Mouse (Mus musculus): ENCODE measurements at regions not wholly inside any gene's neighbourhood (a gene's known extent, or its start where the extent isn't known, plus 50 kb on each side); places are given as distances from the start of the nearest gene placed in this dataset.
A peak's percentile ranks its signal among the peaks of the same experiment; 100 is the strongest.

GRCm38 (mm10) chr6:51754239-51754681 lies 230.6 kb downstream of the Snx10 start:
- no peak for DNase-seq (ENCODE audit: low spot score in 2 of 2)

DNA sequence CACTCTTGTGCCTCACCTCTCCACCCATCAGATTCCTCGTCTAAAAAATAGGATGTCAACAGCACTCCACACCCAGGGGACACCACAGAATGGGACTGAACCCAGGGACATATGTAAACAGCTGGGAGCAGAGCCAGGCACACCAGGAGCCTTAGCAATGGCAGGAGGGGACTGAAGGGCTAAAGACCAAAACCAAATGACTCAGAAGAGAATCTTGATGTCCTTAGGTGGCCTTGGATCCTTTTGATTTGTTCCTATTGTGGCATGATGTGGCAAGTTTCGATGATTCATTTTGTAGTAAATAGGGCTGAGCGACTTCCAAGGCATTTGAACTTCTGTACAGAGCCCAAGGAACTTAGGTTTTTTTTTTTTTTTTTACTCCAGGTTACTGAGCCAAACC lies 233.4 kb downstream of the Snx10 start:
- DNase-seq (ENCODE audit: low spot score in 2 of 2) = no peak

DNA sequence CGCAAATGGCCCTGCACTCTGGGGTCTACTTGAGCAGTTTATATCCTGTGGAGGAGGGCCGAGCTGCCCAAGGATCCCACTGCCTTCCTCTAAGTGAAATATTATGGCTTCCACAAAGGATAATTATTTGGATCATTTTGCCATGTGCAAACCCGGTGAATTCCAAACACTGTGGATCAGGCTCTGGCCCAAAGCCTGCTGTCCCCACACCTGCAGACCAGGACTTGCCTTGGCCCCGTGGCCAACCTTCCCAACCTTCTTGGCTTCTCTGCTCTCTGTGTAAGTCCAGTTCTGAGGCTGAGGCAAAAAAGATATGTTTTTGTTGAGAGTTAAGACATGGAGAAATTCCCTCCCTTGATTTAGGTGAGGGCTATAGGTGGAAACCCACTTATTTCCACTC lies 234.0 kb downstream of the Snx10 start:
- DNase-seq (ENCODE audit: low spot score in 2 of 2) = no peak

- DNase-seq (ENCODE audit: low spot score in 2 of 2) = no peak
Measured at GRCm38 (mm10) chr6:51758781-51759180, 235.1 kb downstream of the Snx10 start.

GRCm38 (mm10) chr6:51760372-51760771 lies 236.7 kb downstream of the Snx10 start:
- DNase-seq (ENCODE audit: low spot score in 2 of 2) = no peak

- no peak for DNase-seq (ENCODE audit: low spot score in 2 of 2)
Measured at GRCm38 (mm10) chr6:51761506-51761905, 237.8 kb downstream of the Snx10 start.

- DNase-seq (ENCODE audit: low spot score in 2 of 2) = no peak
Measured at GRCm38 (mm10) chr6:51766482-51766881, 242.8 kb downstream of the Snx10 start.

DNA sequence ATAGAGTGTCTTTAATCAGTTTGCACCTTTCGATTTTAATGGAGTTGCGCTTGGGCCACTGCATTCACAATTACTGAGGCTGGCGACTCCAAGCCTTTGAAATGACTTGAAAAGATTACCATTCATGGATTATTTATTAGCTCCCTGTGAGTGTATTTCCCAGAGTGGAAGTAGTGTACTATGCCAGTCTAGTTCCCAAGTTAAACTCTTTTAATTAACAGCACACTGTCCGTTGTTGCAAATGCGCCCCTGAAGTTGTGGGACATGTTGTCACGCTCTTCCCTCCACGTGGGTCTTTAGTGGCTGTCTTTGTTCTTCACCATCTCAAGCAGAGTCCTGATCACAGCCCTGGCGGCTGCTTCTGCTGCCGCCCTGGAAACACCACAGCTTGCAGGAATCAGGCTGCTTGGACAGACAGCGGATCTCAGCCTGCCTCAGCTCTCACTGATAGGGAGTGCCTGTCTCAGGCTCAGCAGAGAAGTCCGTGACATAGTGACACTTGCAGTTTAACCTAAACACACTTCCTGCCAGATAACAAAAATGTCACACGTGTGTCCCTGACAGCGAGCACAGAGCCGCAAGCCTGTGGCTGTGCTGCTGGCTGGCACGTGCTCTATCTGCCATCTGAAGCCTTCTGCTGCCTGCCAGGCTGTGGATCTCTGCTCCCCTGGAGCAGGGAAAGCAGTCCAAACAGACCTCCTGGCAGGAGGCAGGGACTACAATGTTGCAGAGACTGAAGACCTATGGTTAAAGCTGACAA lies 244.1 kb downstream of the Snx10 start:
- peak in 1 of 2 experiments; percentile 21 for DNase-seq (ENCODE audit: low spot score in 2 of 2)

DNA sequence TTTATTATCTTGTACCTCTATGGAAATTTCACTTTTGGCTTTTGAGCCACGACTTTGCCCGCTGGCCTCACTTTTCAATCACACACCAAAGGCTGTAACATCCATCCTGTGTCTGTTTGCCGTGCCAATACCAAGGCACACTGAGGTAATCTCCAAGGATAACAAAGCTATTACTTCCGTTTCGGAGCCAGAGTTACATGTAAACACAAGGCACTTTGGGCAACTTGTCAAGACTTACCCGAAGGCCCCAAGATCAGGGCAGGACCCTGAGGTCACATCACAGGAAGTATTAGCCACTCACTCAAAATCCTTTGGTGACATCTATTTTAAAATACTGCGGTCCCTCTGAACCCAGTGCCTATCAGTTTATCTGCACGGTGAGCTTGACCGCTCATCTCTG lies 241.3 kb downstream of the Skap2 start:
- no peak for DNase-seq (ENCODE audit: low spot score in 2 of 2)

DNA sequence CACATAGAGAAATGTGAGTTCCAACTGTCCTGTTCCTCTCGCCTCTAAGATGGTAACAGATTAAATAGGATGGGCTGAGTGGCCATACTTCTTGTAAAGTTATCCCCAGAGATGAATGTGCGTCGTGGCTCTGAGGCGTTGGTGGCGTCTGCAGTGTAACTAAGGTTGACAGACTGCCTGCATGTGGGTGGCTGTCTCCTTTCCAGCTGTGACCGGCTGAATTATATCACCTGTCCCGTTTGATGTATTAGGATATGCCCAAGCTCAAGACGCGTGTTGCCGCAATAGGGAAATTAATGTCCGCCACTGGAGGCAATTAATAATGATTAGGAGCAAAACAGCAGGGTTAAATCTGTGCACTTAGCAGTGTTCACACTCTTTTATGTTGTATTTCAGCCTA lies 240.9 kb downstream of the Skap2 start:
- DNase-seq (ENCODE audit: low spot score in 2 of 2) = no peak

DNA sequence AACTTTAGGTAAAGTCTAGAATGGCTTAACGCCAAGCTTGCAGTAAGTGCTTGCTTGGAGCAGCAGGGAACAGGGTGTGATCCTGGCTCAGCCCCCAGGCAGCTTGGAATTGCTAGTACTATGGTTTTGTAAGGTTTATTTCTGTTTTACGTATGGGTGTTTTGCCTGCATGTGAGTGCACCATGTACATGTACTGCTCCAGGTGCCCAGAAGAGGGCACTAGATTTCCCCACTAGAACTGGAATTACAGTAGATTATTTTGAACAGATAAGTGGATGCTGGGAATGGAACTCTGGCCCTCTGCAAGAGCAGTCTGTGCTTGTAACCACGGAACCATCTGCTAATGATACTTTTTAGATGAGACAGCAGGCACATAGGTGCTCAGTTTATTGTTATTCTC lies 237.6 kb downstream of the Skap2 start:
- no peak for DNase-seq (ENCODE audit: low spot score in 2 of 2)

DNA sequence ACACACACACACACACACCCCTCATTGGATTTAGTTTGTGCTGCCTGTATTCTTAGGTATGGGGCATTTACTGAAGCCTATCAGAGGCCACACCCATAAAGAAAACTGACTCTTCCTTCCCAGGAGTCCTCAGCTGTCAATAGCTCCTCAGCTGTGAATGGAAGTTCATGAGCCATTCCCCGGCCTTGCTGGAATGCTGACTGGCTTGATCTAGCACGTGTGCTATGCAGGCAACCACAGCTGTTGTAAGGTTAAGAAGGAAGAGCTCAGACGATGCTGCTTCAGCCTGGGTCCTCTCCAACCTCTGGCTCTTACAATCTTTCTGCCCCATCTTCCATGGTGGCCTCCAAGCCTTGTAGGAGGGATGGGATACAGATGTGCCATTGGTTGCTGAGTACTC lies 226.7 kb downstream of the Skap2 start:
- no peak for DNase-seq (ENCODE audit: low spot score in 2 of 2)

DNA sequence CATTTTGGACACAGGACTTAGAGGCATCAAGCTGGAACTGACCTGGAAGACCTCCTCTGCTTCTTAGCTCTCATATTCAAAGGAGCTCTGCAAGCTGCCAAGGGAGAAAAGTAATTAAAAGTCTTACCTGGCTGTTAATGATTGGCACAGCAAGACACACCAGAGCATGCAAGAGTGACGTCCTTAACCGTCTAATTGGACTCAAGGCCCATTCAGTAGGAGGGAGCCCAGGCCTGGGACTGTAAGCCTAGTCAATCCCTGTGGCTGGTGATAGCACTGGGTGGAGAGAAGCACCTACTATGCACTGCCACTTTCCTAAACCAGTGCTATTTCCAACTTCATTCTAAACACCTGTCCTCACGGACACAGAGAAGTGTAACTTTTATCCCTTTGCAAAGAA lies 225.5 kb downstream of the Skap2 start:
- DNase-seq (ENCODE audit: low spot score in 2 of 2) = no peak

GRCm38 (mm10) chr6:51788156-51788555 lies 224.2 kb downstream of the Skap2 start:
- no peak for DNase-seq (ENCODE audit: low spot score in 2 of 2)

- DNase-seq (ENCODE audit: low spot score in 2 of 2) = no peak
Measured at GRCm38 (mm10) chr6:51790293-51790692, 222.1 kb downstream of the Skap2 start.

GRCm38 (mm10) chr6:51790693-51791092 lies 221.7 kb downstream of the Skap2 start:
- DNase-seq (ENCODE audit: low spot score in 2 of 2) = no peak

DNA sequence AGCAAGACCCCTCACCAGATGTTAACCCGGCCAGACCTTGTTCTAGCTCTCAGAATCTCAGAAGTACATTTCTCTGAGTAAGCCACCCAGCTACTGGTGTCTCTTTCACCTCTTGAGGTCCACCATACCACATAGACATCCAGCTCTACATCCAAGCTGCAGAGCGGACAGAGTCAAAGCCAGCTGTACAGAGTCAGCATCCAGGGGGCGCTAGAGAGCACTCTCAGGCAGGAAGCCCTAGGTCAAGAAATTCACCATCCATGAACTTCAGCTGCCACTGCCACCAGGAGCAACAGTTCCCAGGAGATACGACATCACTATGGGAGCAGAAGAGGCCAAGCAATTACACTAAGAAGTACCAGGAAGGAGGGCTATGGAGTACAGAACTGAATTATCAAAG lies 217.0 kb downstream of the Skap2 start:
- DNase-seq (ENCODE audit: low spot score in 2 of 2) = no peak

DNA sequence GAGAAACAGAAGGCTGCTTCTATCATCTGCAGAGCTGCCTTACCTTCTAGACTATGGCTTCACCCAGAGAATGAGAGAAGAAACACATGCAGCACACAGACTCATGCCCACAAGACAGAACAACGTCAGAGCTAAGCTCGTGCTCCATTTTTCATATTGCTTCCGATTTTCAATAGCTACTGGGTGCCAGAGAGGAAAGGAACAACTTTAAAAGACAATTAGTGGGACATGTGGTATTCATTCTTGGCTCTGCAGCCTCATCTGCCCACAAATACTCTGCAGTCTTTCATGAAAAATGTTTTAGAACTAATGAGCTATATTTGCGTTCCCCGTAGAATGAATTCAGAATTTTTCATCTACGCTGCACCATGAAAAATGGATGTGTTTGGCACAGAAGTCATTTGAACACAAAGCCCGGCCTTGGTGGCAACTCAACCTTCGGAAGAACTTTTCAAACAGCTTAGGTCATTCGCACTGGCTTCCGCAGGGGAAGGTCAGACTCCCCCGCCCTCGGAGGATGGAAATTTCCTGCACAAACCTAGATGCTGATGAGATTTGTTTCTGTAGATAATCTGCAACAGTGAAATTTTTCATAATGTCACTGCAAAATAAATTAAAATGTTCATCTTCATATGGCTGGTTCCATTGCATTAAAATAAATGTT lies 213.6 kb downstream of the Skap2 start:
- DNase-seq (ENCODE audit: low spot score in 2 of 2) = no peak

DNA sequence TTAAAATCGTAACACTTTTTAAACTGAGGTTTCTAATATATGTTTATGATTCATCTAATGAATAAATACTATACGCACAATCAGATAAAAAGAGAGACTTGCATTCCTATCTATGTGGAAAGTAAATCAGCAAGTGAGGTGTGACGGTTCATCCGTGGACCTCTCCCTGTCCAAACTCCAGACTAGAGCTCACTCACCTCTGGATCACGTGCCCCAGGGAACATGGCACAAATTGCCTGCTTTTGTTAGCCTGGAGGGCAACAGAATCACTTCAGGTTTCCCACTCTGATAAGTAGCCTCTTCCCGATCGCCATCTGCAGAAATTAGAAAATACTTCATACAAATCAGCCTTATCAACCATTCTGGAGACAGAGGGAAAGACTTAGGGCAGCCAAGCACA lies 206.7 kb downstream of the Skap2 start:
- no peak for DNase-seq (ENCODE audit: low spot score in 2 of 2)
